Mouse (Mus musculus): ENCODE measurements around the gene Sprr2a1.
"Not testable (repeated sequence)": the region's sequence is repeated elsewhere in the genome, so short reads cannot be mapped to it uniquely, and the experiment has no call there.

- TF ChIP-seq POLR2A (IDR thresholded peaks at IDR 0.05; ENCODE audit: insufficient read length, low read depth); USF1 (IDR thresholded peaks at IDR 0.05; ENCODE audit: low read depth); CEBPB (IDR thresholded peaks at IDR 0.05; ENCODE audit: insufficient read depth, poor library complexity, severe bottlenecking); POLR2AphosphoS2 (IDR thresholded peaks at IDR 0.05; ENCODE audit: insufficient read length, low read depth); MYOG (IDR thresholded peaks at IDR 0.05; ENCODE audit: control insufficient read depth in 1 of 3, insufficient read depth in 1 of 3, insufficient read length in 2 of 3, low read depth in 2 of 3); E2F4 (IDR thresholded peaks at IDR 0.05; ENCODE audit: insufficient read depth); MYOD1 (IDR thresholded peaks at IDR 0.05; ENCODE audit: control insufficient read depth in 1 of 3, insufficient read length in 2 of 3, low read depth in 2 of 3); TCF12 (IDR thresholded peaks at IDR 0.05; ENCODE audit: insufficient read depth, poor library complexity, severe bottlenecking): not testable (repeated sequence)
Measured at GRCm38 (mm10) chr3:92248494-92248893, 32.9 kb downstream of the Sprr2a1 start.
